ENCODE assay signal across 31 mouse cellular contexts in the genomic region with DNA sequence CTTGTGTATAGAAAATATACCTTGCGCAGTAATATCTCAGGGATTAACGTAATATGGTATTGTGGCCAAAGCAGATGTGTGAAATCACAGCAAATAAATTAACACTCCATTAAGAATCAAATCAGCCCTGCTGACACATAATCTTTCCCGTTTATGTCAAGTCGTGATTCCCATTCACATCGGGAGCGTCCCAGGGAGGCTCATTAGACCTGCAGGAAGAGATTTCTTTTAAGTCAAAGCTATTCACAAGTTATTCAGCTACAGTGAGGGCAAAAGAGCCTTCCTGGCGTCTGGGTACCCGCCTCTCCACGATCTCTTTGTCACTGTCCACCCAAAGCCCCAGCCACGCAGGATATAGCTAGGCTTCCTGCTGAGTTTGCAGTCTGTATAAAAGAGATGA. TPM values are rescaled to one million over a fixed set of nuclear protein-coding genes. Genes with fewer than 3 reads are reported as not detected.
DNase-seq lines count a peak whose midpoint lies in the region; ATAC-seq and TF ChIP-seq lines count a peak whose summit lies in the region.
"Had no signal": no experiment of that assay in that cellular context is flagged by ENCODE, and none has a peak within 500 bp of the region (broad histone marks: within the 10 kb centered on the region; RNA-seq: fewer than 3 reads in every experiment).

No protein-coding gene starts in this region.

- no peak overlapping the region for H3K4me3 ChIP-seq in hindbrain, embryonic 14.5 days (replicated peaks; ENCODE audit: low read length)
- no peak overlapping the region for H3K4me3 ChIP-seq in hindbrain, postnatal 0 days (ENCODE audit: low read length)
- no peak overlapping the region for H3K4me3 ChIP-seq in midbrain, embryonic 13.5 days (replicated peaks)
- H3K4me3 ChIP-seq in midbrain, embryonic 10.5 days = no peak overlapping the region
- H3K4me3 ChIP-seq in forebrain, embryonic 14.5 days (ENCODE audit: low read depth, low read length) = no peak overlapping the region
- no peak overlapping the region for H3K4me3 ChIP-seq in midbrain, embryonic 16.5 days (ENCODE audit: low read depth, low read length)
- H3K4me3 ChIP-seq: embryonic facial prominence, embryonic 12.5 days; limb, embryonic 13.5 days; liver, embryonic 12.5 days; neural tube, embryonic 12.5 days; stomach, embryonic 15.5 days had no signal

- H3K36me3 ChIP-seq in hindbrain, embryonic 14.5 days (replicated peaks; ENCODE audit: control insufficient read depth, insufficient read depth) = no peaks in the 10 kb centered on the region
- H3K36me3 ChIP-seq in hindbrain, postnatal 0 days (ENCODE audit: insufficient read depth, low read length) = no peaks in the 10 kb centered on the region
- no peaks in the 10 kb centered on the region for H3K36me3 ChIP-seq in midbrain, embryonic 13.5 days
- H3K36me3 ChIP-seq in midbrain, embryonic 10.5 days = no peaks in the 10 kb centered on the region
- H3K36me3 ChIP-seq in forebrain, embryonic 14.5 days (ENCODE audit: control insufficient read depth, insufficient read depth, low read length) = no peaks in the 10 kb centered on the region
- H3K36me3 ChIP-seq in midbrain, embryonic 16.5 days (ENCODE audit: control insufficient read depth, insufficient read depth, low read length) = no peaks in the 10 kb centered on the region; the same call in none of the 2 replicates
- H3K36me3 ChIP-seq: embryonic facial prominence, embryonic 12.5 days; limb, embryonic 13.5 days; liver, embryonic 12.5 days; neural tube, embryonic 12.5 days; stomach, embryonic 15.5 days had no signal

- DNase-seq in hindbrain, embryonic 14.5 days (ENCODE audit: low spot score) = no peak
- DNase-seq in hindbrain, postnatal 0 days (ENCODE audit: low spot score) = no peak
- DNase-seq in midbrain, embryonic 10.5 days (ENCODE audit: low spot score) = no peak
- DNase-seq in forebrain, embryonic 14.5 days (ENCODE audit: low spot score) = peak; percentile 62
- no peak for DNase-seq in embryo, embryonic 9.5 days (ENCODE audit: extremely low spot score)
- no peak for DNase-seq in testis, postnatal 10 days (ENCODE audit: low spot score)
- DNase-seq: adrenal gland, postnatal 36 days; cerebellum, adult 11-12 months; cerebellum, postnatal 14 days; gastrocnemius, postnatal 36 days; heart, postnatal 36 days; kidney, adult 9 months; kidney, postnatal 25 days; lung, adult 18-20 months; lung, postnatal 14 days; thymus, adult 18-20 months; thymus, postnatal 4 days had no signal

- ATAC-seq in hindbrain, embryonic 14.5 days (ENCODE audit: low FRiP score) = no peak
- no peak for ATAC-seq in hindbrain, postnatal 0 days
- peak; percentile 38; the same call in 1 of the 2 replicates for ATAC-seq in midbrain, embryonic 13.5 days
- ATAC-seq in forebrain, embryonic 14.5 days = peak; percentile 38; the same call in 1 of the 2 replicates
- no peak for ATAC-seq in midbrain, embryonic 16.5 days
- ATAC-seq: CD4-positive, CD25-positive, alpha-beta regulatory T cell, adult 4 months; intestine, embryonic 16.5 days; liver, embryonic 12.5 days had no signal

- TF ChIP-seq CTCF in hindbrain, postnatal 0 days (IDR thresholded peaks at IDR 0.05; ENCODE audit: low read depth) = no peak

- peak overlapping the region; percentile 20; the same call in 1 of the 2 replicates for H3K4me2 ChIP-seq in hindbrain, embryonic 14.5 days (replicated peaks)
- no peak overlapping the region for H3K4me2 ChIP-seq in hindbrain, postnatal 0 days (ENCODE audit: low read depth, low read length)
- peak overlapping the region; percentile 23 for H3K4me2 ChIP-seq in midbrain, embryonic 13.5 days (replicated peaks)
- no peak overlapping the region for H3K4me2 ChIP-seq in forebrain, embryonic 14.5 days (ENCODE audit: low read length)
- H3K4me2 ChIP-seq in midbrain, embryonic 16.5 days (ENCODE audit: low read length) = peak overlapping the region; percentile 34
- H3K4me2 ChIP-seq: embryonic facial prominence, embryonic 12.5 days; limb, embryonic 13.5 days; liver, embryonic 12.5 days; neural tube, embryonic 12.5 days; stomach, embryonic 15.5 days had no signal

- no peaks in the 10 kb centered on the region for H3K9me3 ChIP-seq in hindbrain, embryonic 14.5 days (ENCODE audit: control insufficient read depth, low read length)
- H3K9me3 ChIP-seq in hindbrain, postnatal 0 days (ENCODE audit: low read length) = no peaks in the 10 kb centered on the region
- no peaks in the 10 kb centered on the region for H3K9me3 ChIP-seq in midbrain, embryonic 13.5 days
- H3K9me3 ChIP-seq in midbrain, embryonic 10.5 days (replicated peaks) = no peaks in the 10 kb centered on the region
- no peaks in the 10 kb centered on the region for H3K9me3 ChIP-seq in forebrain, embryonic 14.5 days (replicated peaks; ENCODE audit: control insufficient read depth, low read length)
- no peaks in the 10 kb centered on the region for H3K9me3 ChIP-seq in midbrain, embryonic 16.5 days (replicated peaks; ENCODE audit: control insufficient read depth, low read length, poor library complexity, severe bottlenecking)
- H3K9me3 ChIP-seq: embryonic facial prominence, embryonic 12.5 days; limb, embryonic 13.5 days; liver, embryonic 12.5 days; neural tube, embryonic 12.5 days; stomach, embryonic 15.5 days had no signal

- H3K9ac ChIP-seq in hindbrain, embryonic 14.5 days = peak overlapping the region; percentile 25; the same call in 1 of the 2 replicates
- H3K9ac ChIP-seq in hindbrain, postnatal 0 days (replicated peaks; ENCODE audit: low read length) = no peak overlapping the region
- H3K9ac ChIP-seq in midbrain, embryonic 13.5 days (replicated peaks) = no peak overlapping the region
- no peak overlapping the region for H3K9ac ChIP-seq in forebrain, embryonic 14.5 days (ENCODE audit: low read length)
- H3K9ac ChIP-seq in midbrain, embryonic 16.5 days (ENCODE audit: low read depth, low read length) = no peak overlapping the region
- H3K9ac ChIP-seq: embryonic facial prominence, embryonic 12.5 days; limb, embryonic 13.5 days; liver, embryonic 12.5 days; neural tube, embryonic 12.5 days; stomach, embryonic 15.5 days had no signal

- H3K4me1 ChIP-seq in hindbrain, embryonic 14.5 days (replicated peaks; ENCODE audit: control insufficient read depth, insufficient read depth, low read length) = peaks cover 14% of the 10 kb centered on the region
- H3K4me1 ChIP-seq in hindbrain, postnatal 0 days (ENCODE audit: insufficient read depth, low read length) = no peaks in the 10 kb centered on the region
- peaks cover 25% of the 10 kb centered on the region for H3K4me1 ChIP-seq in midbrain, embryonic 13.5 days (replicated peaks)
- H3K4me1 ChIP-seq in midbrain, embryonic 10.5 days = peaks cover 11% of the 10 kb centered on the region
- H3K4me1 ChIP-seq in forebrain, embryonic 14.5 days (ENCODE audit: control insufficient read depth, insufficient read depth, low read length) = peaks cover 3% of the 10 kb centered on the region; the same call in 1 of the 2 replicates
- H3K4me1 ChIP-seq in midbrain, embryonic 16.5 days (ENCODE audit: control insufficient read depth, insufficient read depth, low read length) = peaks cover 14% of the 10 kb centered on the region; the same call in 1 of the 2 replicates
- H3K4me1 ChIP-seq: liver, embryonic 12.5 days had no signal

- H3K27me3 ChIP-seq in hindbrain, embryonic 14.5 days (ENCODE audit: control insufficient read depth, insufficient read depth, low read length) = peaks cover 10% of the 10 kb centered on the region; the same call in 1 of the 2 replicates
- 0 out of 2 replicates have a peak, but pooled peaks cover 5% of the 10 kb centered on the region for H3K27me3 ChIP-seq in hindbrain, postnatal 0 days (ENCODE audit: insufficient read depth, low read length)
- peaks cover 24% of the 10 kb centered on the region for H3K27me3 ChIP-seq in midbrain, embryonic 13.5 days
- peaks cover 29% of the 10 kb centered on the region for H3K27me3 ChIP-seq in midbrain, embryonic 10.5 days (ENCODE audit: low read depth, poor library complexity, severe bottlenecking)
- peaks cover 22% of the 10 kb centered on the region; the same call in 1 of the 2 replicates for H3K27me3 ChIP-seq in forebrain, embryonic 14.5 days (replicated peaks; ENCODE audit: control insufficient read depth, insufficient read depth, low read length)
- no peaks in the 10 kb centered on the region for H3K27me3 ChIP-seq in midbrain, embryonic 16.5 days (ENCODE audit: control insufficient read depth, insufficient read depth, low read depth, low read length)

- no peak overlapping the region for H3K27ac ChIP-seq in hindbrain, embryonic 14.5 days
- no peak overlapping the region for H3K27ac ChIP-seq in hindbrain, postnatal 0 days
- peak overlapping the region; percentile 61 for H3K27ac ChIP-seq in midbrain, embryonic 13.5 days
- no peak overlapping the region for H3K27ac ChIP-seq in midbrain, embryonic 10.5 days (replicated peaks)
- no peak overlapping the region for H3K27ac ChIP-seq in forebrain, embryonic 14.5 days (ENCODE audit: low read depth, low read length)
- H3K27ac ChIP-seq in midbrain, embryonic 16.5 days (ENCODE audit: low read length) = peak overlapping the region; percentile 61; the same call in 1 of the 2 replicates
- H3K27ac ChIP-seq: embryonic facial prominence, embryonic 12.5 days; limb, embryonic 13.5 days; liver, embryonic 12.5 days; neural tube, embryonic 12.5 days; stomach, embryonic 15.5 days had no signal

- 21% methylated on average over 10 of the region's 10 CpGs for WGBS in hindbrain, embryonic 14.5 days
- 22% methylated on average over 10 of the region's 10 CpGs for WGBS in hindbrain, postnatal 0 days
- WGBS in midbrain, embryonic 13.5 days = 17% methylated on average over 10 of the region's 10 CpGs
- WGBS in midbrain, embryonic 10.5 days = 40% methylated on average over 10 of the region's 10 CpGs
- 8% methylated on average over 10 of the region's 10 CpGs for WGBS in forebrain, embryonic 14.5 days
- 15% methylated on average over 10 of the region's 10 CpGs for WGBS in midbrain, embryonic 16.5 days

RNA-seq across cellular contexts. Expression of a gene that starts 4.7 kb away (rescaled TPM):
- polyA plus RNA-seq in hindbrain, embryonic 14.5 days (2014; fragmentation: Nextera tagmentation; extraction: Ambion mirVana) = 7.0 and 7.9 TPM in 2 replicates
- total RNA-seq in hindbrain, postnatal 0 days (2014; rRNA removed) = 58.7 and 60.8 TPM in 2 replicates
- 11.9 and 12.8 TPM in 2 replicates for polyA plus RNA-seq in hindbrain, postnatal 0 days (2015; fragmentation: Nextera tagmentation; extraction: Ambion mirVana)
- 5.5 and 6.4 TPM in 2 replicates for polyA plus RNA-seq in midbrain, embryonic 13.5 days (2015; fragmentation: Nextera tagmentation; extraction: Ambion mirVana)
- polyA plus RNA-seq in midbrain, embryonic 10.5 days (2016; fragmentation: Nextera tagmentation; extraction: Ambion mirVana) = 0.44 and 1.1 TPM in 2 replicates
- 2.9 and 3.0 TPM in 2 replicates for polyA plus RNA-seq in forebrain, embryonic 14.5 days (2014; fragmentation: Nextera tagmentation; extraction: Ambion mirVana)
- polyA plus RNA-seq in midbrain, embryonic 16.5 days (2015; fragmentation: Nextera tagmentation; extraction: Ambion mirVana) = 10.5 and 11.9 TPM in 2 replicates
- total RNA-seq: gastrocnemius, adult 18-20 months; gastrocnemius, postnatal 36 days; heart, adult 8-10 months; heart, postnatal 36 days; megakaryocyte, adult 5-6 weeks had no signal
- polyA plus RNA-seq: CD4-positive, CD25-positive, alpha-beta regulatory T cell, adult 4 months; heart, embryonic 14.5 days had no signal

RNA-seq across cellular contexts. Expression of a gene that starts 35.2 kb away (rescaled TPM):
- polyA plus RNA-seq in hindbrain, embryonic 14.5 days (2014; fragmentation: Nextera tagmentation; extraction: Ambion mirVana) = 0.33 and 0.82 TPM in 2 replicates
- 1.6 and 7.5 TPM in 2 replicates for total RNA-seq in hindbrain, postnatal 0 days (2014; rRNA removed)
- polyA plus RNA-seq in hindbrain, postnatal 0 days (2015; fragmentation: Nextera tagmentation; extraction: Ambion mirVana) = 0.48 and 0.91 TPM in 2 replicates
- 1.0 and 4.1 TPM in 2 replicates for polyA plus RNA-seq in midbrain, embryonic 13.5 days (2015; fragmentation: Nextera tagmentation; extraction: Ambion mirVana)
- 3.1 and 3.6 TPM in 2 replicates for polyA plus RNA-seq in midbrain, embryonic 10.5 days (2016; fragmentation: Nextera tagmentation; extraction: Ambion mirVana)
- polyA plus RNA-seq in forebrain, embryonic 14.5 days (2014; fragmentation: Nextera tagmentation; extraction: Ambion mirVana) = 0.43 and 0.57 TPM in 2 replicates
- 0.51 and 0.97 TPM in 2 replicates for polyA plus RNA-seq in midbrain, embryonic 16.5 days (2015; fragmentation: Nextera tagmentation; extraction: Ambion mirVana)
- total RNA-seq: adrenal gland, postnatal 36 days; left cerebral cortex, postnatal 14 days; megakaryocyte, adult 5-6 weeks had no signal
- polyA plus RNA-seq: CD4-positive, CD25-positive, alpha-beta regulatory T cell, adult 4 months had no signal

Comparison
In these comparisons a context has a peak if more than half of its experiments do, and no peak if none do; other contexts are left out.
1. ATAC-seq: peak in midbrain, embryonic 13.5 days (single experiment) and forebrain, embryonic 14.5 days (single experiment); none in hindbrain, embryonic 14.5 days (single experiment), hindbrain, postnatal 0 days (single experiment) and midbrain, embryonic 16.5 days (single experiment).
2. H3K27ac ChIP-seq: peak in midbrain, embryonic 13.5 days (single experiment) and midbrain, embryonic 16.5 days (single experiment); none in hindbrain, embryonic 14.5 days (single experiment), hindbrain, postnatal 0 days (single experiment), midbrain, embryonic 10.5 days (single experiment) and forebrain, embryonic 14.5 days (single experiment).
3. H3K4me2 ChIP-seq: peak in hindbrain, embryonic 14.5 days (single experiment), midbrain, embryonic 13.5 days (single experiment) and midbrain, embryonic 16.5 days (single experiment); none in hindbrain, postnatal 0 days (single experiment) and forebrain, embryonic 14.5 days (single experiment).